Mouse (Mus musculus) T-cell, adult 66 days (primary cell): ENCODE measurements around the gene Olfr710. TPM values are rescaled to one million over a fixed set of nuclear protein-coding genes. Genes with fewer than 3 reads are reported as not detected.

Source experiments
- total RNA-seq, 2 experiments: library from RNA; stranded (reverse); gene quantifications; 3 replicates in 1 of 2; 4 replicates in 1 of 2; pipeline ENCODE4 v1.2.4; 2023

The Olfr710 gene
- total RNA-seq: not detected

GRCm38 (mm10) chr7:106948212-106948611 lies at the start of gene Olfr710:
TSS of gene Olfr710 (minus strand) at chr7:106948312.

DNA sequence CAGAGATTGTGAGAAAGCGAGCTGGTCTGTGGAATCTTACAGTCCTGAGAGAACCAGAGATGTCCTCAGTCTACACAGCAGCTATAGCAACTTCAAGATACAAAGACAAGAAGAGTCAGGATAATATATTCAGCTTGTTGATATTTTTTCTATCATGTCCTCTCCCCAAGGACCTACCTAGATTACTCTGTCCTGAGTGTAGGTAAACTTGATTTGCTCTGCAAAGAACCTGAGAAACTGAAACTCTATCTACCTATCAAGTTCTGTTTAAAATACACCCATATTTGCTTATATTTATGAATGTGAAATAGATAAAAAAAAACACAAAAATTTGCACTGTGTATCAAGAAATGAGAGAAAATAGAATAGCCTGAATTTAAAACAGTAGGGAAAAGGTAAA lies 27.2 kb upstream of the Olfr710 start, which contains the start of gene Olfr711:
Gene Olfr711 (minus strand): TSS at position 101 of the 400 bp plus-strand sequence.

DNA sequence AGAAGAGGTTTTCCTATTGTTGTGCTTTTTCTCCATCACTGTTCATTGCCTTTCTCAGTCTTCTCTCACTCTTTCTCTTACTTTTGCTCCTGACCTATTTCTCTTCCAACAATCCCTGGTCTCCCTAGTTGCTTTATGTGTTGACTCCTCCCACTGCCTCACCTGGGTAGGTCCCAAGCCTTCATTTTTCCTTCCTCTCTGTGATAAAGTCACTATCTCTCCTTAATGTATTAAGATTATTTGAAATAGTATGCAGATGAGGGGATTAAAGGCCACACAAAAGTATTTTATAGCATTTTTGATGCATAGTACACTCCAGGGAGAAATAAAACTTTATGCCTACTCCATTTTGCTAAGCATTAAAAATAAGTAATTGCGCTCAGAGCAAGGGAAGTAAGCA lies 15.7 kb upstream of the Olfr710 start, which contains the start of gene Olfr6:
Gene Olfr6 (minus strand): TSS at position 101 of the 400 bp plus-strand sequence.

GRCm38 (mm10) chr7:106932119-106932518 lies 16.0 kb downstream of the Olfr710 start, which contains the start of gene Olfr709-ps1:
TSS of gene Olfr709-ps1 (minus strand) at chr7:106932219.

DNA sequence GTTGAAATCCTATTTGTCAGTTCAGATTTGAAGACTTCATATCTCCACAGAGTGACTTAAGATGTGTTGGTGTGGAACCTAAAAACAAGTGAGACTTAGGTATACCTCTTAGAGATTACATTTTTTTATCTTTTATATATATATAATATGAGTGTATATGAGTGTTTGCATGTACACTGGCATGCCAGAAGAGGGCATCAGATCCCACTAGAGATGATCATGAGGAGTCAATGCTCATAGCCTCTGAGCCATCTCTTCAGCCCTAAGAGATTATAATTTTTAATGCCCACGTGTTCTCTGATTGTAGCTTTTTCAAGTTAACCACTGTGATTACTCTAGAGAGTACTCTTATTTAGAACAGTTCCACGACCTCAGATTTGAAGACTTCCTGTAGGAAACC lies 40.4 kb downstream of the Olfr710 start, which contains the start of gene Olfr1532-ps1:
Gene Olfr1532-ps1 (plus strand): TSS at position 326 of the 400 bp plus-strand sequence.

GRCm38 (mm10) chr7:106901141-106901540 lies 47.0 kb downstream of the Olfr710 start, which contains the start of gene Olfr707:
TSS of gene Olfr707 (minus strand) at chr7:106901241.

Other genes with a start within 250 kb of the Olfr710 start
- not detected for gene Olfr695, start 231.9 kb downstream of the Olfr710 start, total RNA-seq
- not detected for gene Olfr697, start 205.9 kb downstream of the Olfr710 start, total RNA-seq
- gene Olfr698, start 192.9 kb downstream of the Olfr710 start, total RNA-seq: not detected
- gene Olfr699, start 155.1 kb downstream of the Olfr710 start, total RNA-seq: not detected
- gene Olfr700, start 139.5 kb downstream of the Olfr710 start, total RNA-seq: not detected
- gene Olfr701, start 134.2 kb downstream of the Olfr710 start, total RNA-seq: not detected
- not detected for gene Olfr702, start 114.4 kb downstream of the Olfr710 start, total RNA-seq
- not detected for gene Olfr703, start 105.0 kb downstream of the Olfr710 start, total RNA-seq
- not detected for gene Olfr704, start 85.1 kb downstream of the Olfr710 start, total RNA-seq
- not detected for gene Olfr705, start 71.4 kb downstream of the Olfr710 start, total RNA-seq
- not detected for gene Olfr706, start 60.1 kb downstream of the Olfr710 start, total RNA-seq
- gene Olfr707, start 47.1 kb downstream of the Olfr710 start, total RNA-seq: not detected
- not detected for gene Olfr1532-ps1, start 40.3 kb downstream of the Olfr710 start, total RNA-seq
- gene Olfr709-ps1, start 16.1 kb downstream of the Olfr710 start, total RNA-seq: under 1 TPM; 0.20 to 0.21 TPM
- gene Olfr6, start 15.6 kb upstream of the Olfr710 start, total RNA-seq: not detected
- not detected for gene Olfr711, start 27.1 kb upstream of the Olfr710 start, total RNA-seq
- gene Olfr2, start 57.8 kb upstream of the Olfr710 start, total RNA-seq: not detected
- gene Olfr713, start 82.9 kb upstream of the Olfr710 start, total RNA-seq: not detected
- not detected for gene Olfr714, start 122.7 kb upstream of the Olfr710 start, total RNA-seq
- not detected for gene Olfr17, start 144.9 kb upstream of the Olfr710 start, total RNA-seq
- gene Olfr715b, start 162.1 kb upstream of the Olfr710 start, total RNA-seq: not detected
- not detected for gene Olfr715, start 182.8 kb upstream of the Olfr710 start, total RNA-seq
- gene Olfr716, start 190.0 kb upstream of the Olfr710 start, total RNA-seq: not detected
- not detected for gene Nlrp14, start 218.7 kb upstream of the Olfr710 start, total RNA-seq